Mouse (Mus musculus) olfactory bulb, adult 2 months (tissue): Measurements from ENCODE around the gene Atxn7l3.

Experiments used
- CTCF ChIP-seq: fragments of 200-500 bp; IDR thresholded peaks from 2 replicates; pipeline ENCODE4 v1.5.1; 2012; ENCODE audit warnings: low read depth, mild to moderate bottlenecking, low read length, moderate library complexity; ENCODE audit not compliant: insufficient read depth
- POLR2A ChIP-seq: fragments of 200-500 bp; IDR thresholded peaks from 2 replicates; pipeline ENCODE4 v1.6.1; 2012; ENCODE audit warnings: mild to moderate bottlenecking, low read depth, low read length, moderate library complexity; ENCODE audit not compliant: insufficient read depth

DNA sequence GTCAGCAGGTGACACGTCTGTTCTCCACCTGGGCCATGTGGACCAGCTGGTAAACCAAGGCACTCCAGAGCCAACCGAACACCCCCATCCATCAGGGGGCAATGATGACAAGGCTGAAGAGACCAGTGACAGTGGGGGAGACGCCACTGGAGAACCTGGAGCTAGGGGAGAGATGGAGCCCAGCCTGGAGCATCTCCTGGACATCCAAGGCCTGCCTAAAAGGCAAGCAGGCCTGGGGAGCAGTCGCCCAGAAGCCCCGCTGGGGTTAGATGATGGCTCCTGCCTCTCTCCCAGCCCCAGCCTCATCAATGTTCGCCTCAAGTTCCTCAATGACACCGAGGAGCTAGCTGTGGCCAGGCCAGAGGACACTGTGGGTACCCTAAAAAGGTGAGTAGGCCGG is 8.9 kb downstream of the Atxn7l3 start:
- TF ChIP-seq CTCF (no peak), POLR2A (no peak)
